Mouse (Mus musculus): ENCODE measurements around the gene Tfb2m. TPM values are rescaled to one million over a fixed set of nuclear protein-coding genes. Genes with fewer than 3 reads are reported as not detected.

Gene Tfb2m
- total RNA-seq (2015) (46.2 and 50.3 TPM in 2 replicates), total RNA-seq (2017) (43.9 and 50.6 TPM in 2 replicates)

GRCm38 (mm10) chr1:179545768-179546550 is at the start of gene Tfb2m, which contains the start of gene Cnst:
Gene Tfb2m, minus strand, starts transcription at chr1:179546267.
Gene Cnst, plus strand, starts transcription at chr1:179546370.
- ATAC-seq (replicated peaks; ENCODE audit: poor library complexity) = peak; percentile 92

- ATAC-seq (replicated peaks; ENCODE audit: poor library complexity) = peak; percentile 44; the same call in 1 of the 2 replicates
Observed at GRCm38 (mm10) chr1:179592972-179593371, 46.9 kb upstream of the Tfb2m start.

- no peak for ATAC-seq (replicated peaks; ENCODE audit: poor library complexity)
Observed at GRCm38 (mm10) chr1:179592143-179592542, 46.1 kb upstream of the Tfb2m start.

GRCm38 (mm10) chr1:179591639-179592038 is 45.6 kb upstream of the Tfb2m start:
- ATAC-seq (replicated peaks; ENCODE audit: poor library complexity) = no peak

GRCm38 (mm10) chr1:179588230-179588629 is 42.2 kb upstream of the Tfb2m start:
- no peak for ATAC-seq (replicated peaks; ENCODE audit: poor library complexity)

- peak; percentile 71 for ATAC-seq (replicated peaks; ENCODE audit: poor library complexity)
Observed at GRCm38 (mm10) chr1:179586430-179587095, 40.5 kb upstream of the Tfb2m start.

- ATAC-seq (replicated peaks; ENCODE audit: poor library complexity) = no peak
Observed at GRCm38 (mm10) chr1:179585646-179586045, 39.6 kb upstream of the Tfb2m start.

GRCm38 (mm10) chr1:179584220-179584619 is 38.2 kb upstream of the Tfb2m start:
- no peak for ATAC-seq (replicated peaks; ENCODE audit: poor library complexity)

GRCm38 (mm10) chr1:179583090-179583489 is 37.0 kb upstream of the Tfb2m start:
- ATAC-seq (replicated peaks; ENCODE audit: poor library complexity) = no peak

- peak; percentile 47 for ATAC-seq (replicated peaks; ENCODE audit: poor library complexity)
Observed at GRCm38 (mm10) chr1:179582021-179582433, 36.0 kb upstream of the Tfb2m start.

- ATAC-seq (replicated peaks; ENCODE audit: poor library complexity) = no peak
Observed at GRCm38 (mm10) chr1:179581422-179581821, 35.4 kb upstream of the Tfb2m start.

GRCm38 (mm10) chr1:179580200-179580599 is 34.1 kb upstream of the Tfb2m start:
- peak; percentile 45 for ATAC-seq (replicated peaks; ENCODE audit: poor library complexity)

GRCm38 (mm10) chr1:179578625-179579024 is 32.6 kb upstream of the Tfb2m start:
- ATAC-seq (replicated peaks; ENCODE audit: poor library complexity) = peak; percentile 51

- ATAC-seq (replicated peaks; ENCODE audit: poor library complexity) = peak; percentile 65
Observed at GRCm38 (mm10) chr1:179573650-179574206, 27.7 kb upstream of the Tfb2m start.

GRCm38 (mm10) chr1:179571686-179572085 is 25.6 kb upstream of the Tfb2m start:
- no peak for ATAC-seq (replicated peaks; ENCODE audit: poor library complexity)

GRCm38 (mm10) chr1:179570482-179570881 is 24.4 kb upstream of the Tfb2m start:
- no peak for ATAC-seq (replicated peaks; ENCODE audit: poor library complexity)

GRCm38 (mm10) chr1:179568690-179569398 is 22.8 kb upstream of the Tfb2m start:
- peak; percentile 47 for ATAC-seq (replicated peaks; ENCODE audit: poor library complexity)

- no peak for ATAC-seq (replicated peaks; ENCODE audit: poor library complexity)
Observed at GRCm38 (mm10) chr1:179567558-179567957, 21.5 kb upstream of the Tfb2m start.

GRCm38 (mm10) chr1:179563926-179564325 is 17.9 kb upstream of the Tfb2m start:
- no peak for ATAC-seq (replicated peaks; ENCODE audit: poor library complexity)

GRCm38 (mm10) chr1:179563211-179563610 is 17.1 kb upstream of the Tfb2m start:
- ATAC-seq (replicated peaks; ENCODE audit: poor library complexity) = no peak

- ATAC-seq (replicated peaks; ENCODE audit: poor library complexity) = peak; percentile 89
Observed at GRCm38 (mm10) chr1:179560845-179561430, 14.9 kb upstream of the Tfb2m start.

All from megakaryocyte progenitor cell, adult 5-6 weeks (primary cell).